Mouse (Mus musculus) hindbrain, embryonic 11.5 days (tissue): ENCODE results near the gene Fpgs. TPM values are rescaled to one million over a fixed set of nuclear protein-coding genes. Genes with fewer than 3 reads are reported as not detected.

ENCODE experiments used
- ATAC-seq: fragments of 200-750 bp; cut with Nextera tagmentation; 2 replicates; pipeline ENCODE4 v1.8.0; 2017; ENCODE audit warnings: mild to moderate bottlenecking, moderate TSS enrichment, moderate library complexity; ENCODE audit not compliant: low FRiP score
- DNase-seq: peaks from one replicate; pipeline ENCODE4 v3.0.0-alpha.2; 2015; ENCODE audit warnings: low spot score
- H3K27ac ChIP-seq: fragments of 300-500 bp; sonication (generic); 2 replicates; pipeline ENCODE4 v1.5.1; 2014; ENCODE audit warnings: mild to moderate bottlenecking, low read depth, low read length
- H3K27me3 ChIP-seq: fragments of 300-500 bp; sonication (generic); 2 replicates; pipeline ENCODE4 v1.6.1; 2014; ENCODE audit warnings: mild to moderate bottlenecking, low read length, moderate library complexity, mixed read lengths; ENCODE audit not compliant: control insufficient read depth, insufficient read depth
- H3K36me3 ChIP-seq: fragments of 300-500 bp; sonication (generic); 2 replicates; pipeline ENCODE4 v1.6.1; 2014; ENCODE audit warnings: mild to moderate bottlenecking, low read length, moderate library complexity, mixed read lengths; ENCODE audit not compliant: control insufficient read depth, insufficient read depth
- H3K4me1 ChIP-seq: fragments of 300-500 bp; sonication (generic); replicated peaks from 2 replicates; pipeline ENCODE4 v1.6.1; 2014; ENCODE audit warnings: low read length, mixed read lengths; ENCODE audit not compliant: control insufficient read depth, insufficient read depth
- H3K4me2 ChIP-seq: fragments of 300-500 bp; sonication (generic); replicated peaks from 2 replicates; pipeline ENCODE4 v1.6.1; 2014; ENCODE audit warnings: mild to moderate bottlenecking, low read depth, low read length
- H3K4me3 ChIP-seq: fragments of 300-500 bp; sonication (generic); 2 replicates; pipeline ENCODE4 v1.5.1; 2014; ENCODE audit warnings: low read depth, low read length
- H3K9ac ChIP-seq: fragments of 300-500 bp; sonication (generic); 2 replicates; pipeline ENCODE4 v1.6.1; 2014; ENCODE audit warnings: low read depth, low read length
- H3K9me3 ChIP-seq: fragments of 300-500 bp; sonication (generic); 2 replicates; pipeline ENCODE4 v1.6.1; 2016; ENCODE audit warnings: low read length; ENCODE audit not compliant: control insufficient read depth
- WGBS: fragments of 180-500 bp; shearing (Covaris S2); extraction: QIAGEN DNeasy Blood & Tissue Kit; methylation state at CpG from one replicate; pipeline ENCODE4 v1.1.7; 2014; 5-methylcytosine and 5-hydroxymethylcytosine counted together
- polyA plus RNA-seq: library from polyadenylated mRNA; unstranded; fragments of >200 nt; fragmentation: Nextera tagmentation; extraction: Ambion mirVana; gene quantifications from 2 replicates; pipeline ENCODE4 v1.2.1, GENCODE M21; 2014

Fpgs gene
- polyA plus RNA-seq, 1 experiment from 2014 or later, result 11.2 TPM

- DNase-seq (no peak), ATAC-seq (no peak)
- H3K9me3 ChIP-seq, result no peaks in the 10 kb centered on the region
- WGBS, result 93% methylated on average over 3 of the region's 3 CpGs
- H3K27ac ChIP-seq, result no peak overlapping the region
- H3K4me1 ChIP-seq, result no peaks in the 10 kb centered on the region
- no peak overlapping the region for H3K4me3 ChIP-seq
- no peak overlapping the region for H3K4me2 ChIP-seq
- H3K9ac ChIP-seq, result no peak overlapping the region
- H3K27me3 ChIP-seq, result no peaks in the 10 kb centered on the region
- no peaks in the 10 kb centered on the region for H3K36me3 ChIP-seq
Measured at GRCm38 (mm10) chr2:32676821-32677220, 27.1 kb downstream of the Fpgs start.

- no peak overlapping the region for H3K9ac ChIP-seq
- no peak overlapping the region for H3K4me3 ChIP-seq
- no peak overlapping the region for H3K4me2 ChIP-seq
- H3K27ac ChIP-seq, result no peak overlapping the region
- no peaks in the 10 kb centered on the region for H3K9me3 ChIP-seq
- no peaks in the 10 kb centered on the region for H3K4me1 ChIP-seq
- H3K36me3 ChIP-seq, result no peaks in the 10 kb centered on the region
- H3K27me3 ChIP-seq, result no peaks in the 10 kb centered on the region
- DNase-seq (no peak), ATAC-seq (no peak)
- WGBS, result 86% methylated on average over 16 of the region's 16 CpGs
Measured at GRCm38 (mm10) chr2:32673176-32673917, 30.6 kb downstream of the Fpgs start.

- no peaks in the 10 kb centered on the region for H3K4me1 ChIP-seq
- 73% methylated on average over 9 of the region's 9 CpGs for WGBS
Measured at GRCm38 (mm10) chr2:32671907-32672595, 31.9 kb downstream of the Fpgs start.

GRCm38 (mm10) chr2:32671147-32671546 is 32.8 kb downstream of the Fpgs start:
- no peak overlapping the region for H3K4me3 ChIP-seq
- no peaks in the 10 kb centered on the region for H3K36me3 ChIP-seq
- no peaks in the 10 kb centered on the region for H3K27me3 ChIP-seq
- no peak overlapping the region for H3K4me2 ChIP-seq
- no peak for ATAC-seq
- no peak overlapping the region for H3K27ac ChIP-seq
- no peak for DNase-seq
- H3K9ac ChIP-seq, result no peak overlapping the region
- H3K4me1 ChIP-seq, result no peaks in the 10 kb centered on the region
- 90% methylated on average over 9 of the region's 9 CpGs for WGBS
- no peaks in the 10 kb centered on the region for H3K9me3 ChIP-seq

More at GRCm38 (mm10) chr2:32671907-32672595, 31.9 kb downstream of the Fpgs start:
- no peak for DNase-seq
- no peaks in the 10 kb centered on the region for H3K27me3 ChIP-seq
- no peaks in the 10 kb centered on the region for H3K9me3 ChIP-seq
- no peaks in the 10 kb centered on the region for H3K36me3 ChIP-seq
- no peak overlapping the region for H3K9ac ChIP-seq
- no peak overlapping the region for H3K4me2 ChIP-seq
- H3K4me3 ChIP-seq, result no peak overlapping the region
- no peak overlapping the region for H3K27ac ChIP-seq
- no peak for ATAC-seq

GRCm38 (mm10) chr2:32669876-32670275 is 34.1 kb downstream of the Fpgs start:
- no peak overlapping the region for H3K27ac ChIP-seq
- no peak overlapping the region for H3K4me2 ChIP-seq
- no peaks in the 10 kb centered on the region for H3K27me3 ChIP-seq
- ATAC-seq (no peak), DNase-seq (no peak)
- no peaks in the 10 kb centered on the region for H3K36me3 ChIP-seq
- 93% methylated on average over 3 of the region's 3 CpGs for WGBS
- no peaks in the 10 kb centered on the region for H3K9me3 ChIP-seq
- H3K4me3 ChIP-seq, result no peak overlapping the region
- no peak overlapping the region for H3K9ac ChIP-seq
- H3K4me1 ChIP-seq, result no peaks in the 10 kb centered on the region

GRCm38 (mm10) chr2:32668176-32668575 is 35.8 kb downstream of the Fpgs start:
- H3K9ac ChIP-seq, result 0 out of 2 replicates have a peak overlapping the region, but pooled peaks have one; percentile 11
- whole genome bisulfite sequencing, result 81% methylated on average over 7 of the region's 7 CpGs

GRCm38 (mm10) chr2:32667775-32668174 is 36.2 kb downstream of the Fpgs start:
- 52% methylated on average over 11 of the region's 11 CpGs for WGBS
- H3K4me2 ChIP-seq, result no peak overlapping the region
- no peak overlapping the region for H3K27ac ChIP-seq
- no peak overlapping the region for H3K4me3 ChIP-seq
- no peak for ATAC-seq
- H3K36me3 ChIP-seq, result no peaks in the 10 kb centered on the region
- H3K9ac ChIP-seq, result no peak overlapping the region
- no peak for DNase-seq
- H3K9me3 ChIP-seq, result no peaks in the 10 kb centered on the region
- no peaks in the 10 kb centered on the region for H3K4me1 ChIP-seq
- H3K27me3 ChIP-seq, result no peaks in the 10 kb centered on the region

More at GRCm38 (mm10) chr2:32668176-32668575, 35.8 kb downstream of the Fpgs start:
- Histone ChIP-seq H3K4me2 (no peak overlapping the region), H3K4me3 (no peak overlapping the region), H3K9me3 (no peaks in the 10 kb centered on the region), H3K4me1 (no peaks in the 10 kb centered on the region), H3K36me3 (no peaks in the 10 kb centered on the region), H3K27ac (no peak overlapping the region), H3K27me3 (no peaks in the 10 kb centered on the region)
- ATAC-seq (no peak), DNase-seq (no peak)

- Histone ChIP-seq H3K9ac (no peak overlapping the region), H3K27me3 (no peaks in the 10 kb centered on the region), H3K36me3 (no peaks in the 10 kb centered on the region), H3K4me3 (no peak overlapping the region), H3K9me3 (no peaks in the 10 kb centered on the region), H3K4me2 (no peak overlapping the region), H3K4me1 (no peaks in the 10 kb centered on the region), H3K27ac (no peak overlapping the region)
- no peak for ATAC-seq
- DNase-seq, result no peak
- WGBS, result 88% methylated on average over 6 of the region's 6 CpGs
Measured at GRCm38 (mm10) chr2:32665853-32666252, 38.1 kb downstream of the Fpgs start.

GRCm38 (mm10) chr2:32665345-32665744 is 38.6 kb downstream of the Fpgs start:
- no peaks in the 10 kb centered on the region for H3K27me3 ChIP-seq
- no peaks in the 10 kb centered on the region for H3K9me3 ChIP-seq
- no peak overlapping the region for H3K4me2 ChIP-seq
- H3K36me3 ChIP-seq, result no peaks in the 10 kb centered on the region
- no peak for ATAC-seq
- DNase-seq, result no peak
- no peak overlapping the region for H3K27ac ChIP-seq
- 79% methylated on average over 8 of the region's 8 CpGs for WGBS
- H3K9ac ChIP-seq, result no peak overlapping the region
- H3K4me3 ChIP-seq, result no peak overlapping the region
- no peaks in the 10 kb centered on the region for H3K4me1 ChIP-seq
